Mouse (Mus musculus) stomach, postnatal 0 days (tissue): ENCODE results near the gene Gbp6.
"Not testable (repeated sequence)": the region's sequence is repeated elsewhere in the genome, so short reads cannot be mapped to it uniquely, and the experiment has no call there.

Experiments used
- CTCF ChIP-seq: IDR thresholded peaks from 2 replicates; pipeline ENCODE4 v1.5.1; 2016; ENCODE audit warnings: antibody characterized with exemption, low read depth, mild to moderate bottlenecking, moderate library complexity
- EP300 ChIP-seq: optimal IDR thresholded peaks from 2 replicates; pipeline ENCODE3; 2016; ENCODE audit warnings: antibody characterized with exemption

DNA sequence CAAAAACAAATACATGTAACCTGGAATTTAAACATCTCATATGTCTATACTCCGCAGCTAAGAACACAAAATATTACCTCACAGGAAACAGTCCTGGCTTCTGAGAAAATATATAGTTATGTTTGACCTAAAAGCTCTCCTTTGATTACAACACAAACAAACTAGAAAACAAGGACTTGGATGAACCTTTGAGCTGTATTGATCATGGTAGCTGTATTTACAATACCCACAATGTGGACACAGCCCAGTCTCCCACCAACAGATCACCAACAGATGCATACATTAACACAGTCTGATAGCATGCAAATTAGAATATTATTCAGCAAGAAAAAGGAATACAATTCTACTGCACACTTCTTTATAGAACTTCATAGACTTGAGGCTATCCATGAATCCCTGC lies 55.1 kb downstream of the Gbp6 start:
- TF ChIP-seq EP300, CTCF: not testable (repeated sequence)
